10 mouse cellular contexts compared by ENCODE assay signal in the genomic region with DNA sequence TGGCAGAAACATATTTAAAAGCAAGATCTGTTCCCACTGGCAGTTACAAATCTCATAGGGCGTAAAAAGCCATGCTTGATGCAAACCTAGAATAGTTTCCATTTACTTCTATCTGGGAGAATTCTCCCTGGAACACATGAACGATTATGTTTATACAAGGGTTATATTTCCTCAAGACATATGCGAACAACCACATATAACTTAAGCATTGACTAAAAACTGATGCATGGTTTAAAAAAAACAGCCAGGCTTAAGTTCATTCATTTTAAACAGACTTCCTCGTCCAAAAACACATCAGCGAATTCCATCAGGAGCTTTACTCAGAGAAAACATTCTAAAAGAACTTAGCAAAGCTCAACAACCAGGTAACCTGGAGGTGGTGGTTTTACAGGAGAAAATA. TPM values are rescaled to one million over a fixed set of nuclear protein-coding genes. Genes with fewer than 3 reads are reported as not detected.
DNase-seq lines count a peak whose midpoint lies in the region; ATAC-seq and TF ChIP-seq lines count a peak whose summit lies in the region.
"Had no signal": no experiment of that assay in that cellular context is flagged by ENCODE, and none has a peak within 500 bp of the region (broad histone marks: within the 10 kb centered on the region; RNA-seq: fewer than 3 reads in every experiment).

No protein-coding gene starts in this region.

- no peak for ATAC-seq in heart, embryonic 12.5 days (ENCODE audit: insufficient number of reproducible peaks, low FRiP score)
- ATAC-seq in liver, embryonic 11.5 days (replicated peaks; ENCODE audit: low FRiP score), result no peak
- ATAC-seq in liver, postnatal 0 days, result no peak
- peak; percentile 7; the same call in 1 of the 2 replicates for ATAC-seq in embryonic facial prominence, embryonic 14.5 days (ENCODE audit: low read depth)
- ATAC-seq in stomach, embryonic 14.5 days (ENCODE audit: insufficient number of reproducible peaks, insufficient read depth, low FRiP score, low read depth), result no peak

- no peak overlapping the region for H3K9ac ChIP-seq in heart, embryonic 12.5 days
- H3K9ac ChIP-seq in liver, embryonic 11.5 days (ENCODE audit: low read depth, low read length), result no peak overlapping the region
- no peak overlapping the region for H3K9ac ChIP-seq in liver, postnatal 0 days (replicated peaks)
- H3K9ac ChIP-seq in embryonic facial prominence, embryonic 14.5 days (ENCODE audit: low read depth, low read length), result no peak overlapping the region
- no peak overlapping the region for H3K9ac ChIP-seq in stomach, embryonic 14.5 days (replicated peaks; ENCODE audit: low read depth, low read length)

- no peak for TF ChIP-seq EP300 in liver, postnatal 0 days (IDR thresholded peaks at IDR 0.05; ENCODE audit: low read depth)

- peaks cover 74% of the 10 kb centered on the region for H3K36me3 ChIP-seq in heart, embryonic 12.5 days
- peaks cover 29% of the 10 kb centered on the region for H3K36me3 ChIP-seq in liver, embryonic 11.5 days (ENCODE audit: control insufficient read depth, insufficient read depth, low read length)
- H3K36me3 ChIP-seq in liver, postnatal 0 days (replicated peaks; ENCODE audit: insufficient read depth, low read length), result peaks cover 22% of the 10 kb centered on the region; the same call in 1 of the 2 replicates
- peaks cover 66% of the 10 kb centered on the region for H3K36me3 ChIP-seq in embryonic facial prominence, embryonic 14.5 days (ENCODE audit: control insufficient read depth, insufficient read depth, low read length)
- peaks cover 53% of the 10 kb centered on the region for H3K36me3 ChIP-seq in stomach, embryonic 14.5 days (ENCODE audit: control insufficient read depth, insufficient read depth, low read length)

- 75% methylated on average over 5 of the region's 5 CpGs for WGBS in heart, embryonic 12.5 days
- 76% methylated on average over 5 of the region's 5 CpGs for WGBS in liver, embryonic 11.5 days
- WGBS in liver, postnatal 0 days (ENCODE audit: insufficient replicate concordance), result 68% methylated on average over 5 of the region's 5 CpGs
- WGBS in embryonic facial prominence, embryonic 14.5 days, result 36% methylated on average over 5 of the region's 5 CpGs
- WGBS in stomach, embryonic 14.5 days, result 35% methylated on average over 5 of the region's 5 CpGs

- peaks cover 49% of the 10 kb centered on the region for H3K4me1 ChIP-seq in heart, embryonic 12.5 days (replicated peaks)
- peaks cover 9% of the 10 kb centered on the region for H3K4me1 ChIP-seq in liver, embryonic 11.5 days (replicated peaks; ENCODE audit: control insufficient read depth, insufficient read depth, low read length)
- H3K4me1 ChIP-seq in liver, postnatal 0 days (ENCODE audit: insufficient read depth), result peaks cover 17% of the 10 kb centered on the region
- H3K4me1 ChIP-seq in embryonic facial prominence, embryonic 14.5 days (ENCODE audit: control insufficient read depth, insufficient read depth, low read length), result peaks cover 45% of the 10 kb centered on the region
- peaks cover 31% of the 10 kb centered on the region for H3K4me1 ChIP-seq in stomach, embryonic 14.5 days (ENCODE audit: control insufficient read depth, insufficient read depth, low read length)

- no peaks in the 10 kb centered on the region for H3K27me3 ChIP-seq in heart, embryonic 12.5 days (replicated peaks)
- H3K27me3 ChIP-seq in liver, embryonic 11.5 days (replicated peaks; ENCODE audit: control insufficient read depth, insufficient read depth, low read length), result no peaks in the 10 kb centered on the region
- H3K27me3 ChIP-seq in liver, postnatal 0 days (ENCODE audit: insufficient read depth, low read length), result no peaks in the 10 kb centered on the region
- H3K27me3 ChIP-seq in embryonic facial prominence, embryonic 14.5 days (replicated peaks; ENCODE audit: control insufficient read depth, insufficient read depth, low read length), result no peaks in the 10 kb centered on the region
- no peaks in the 10 kb centered on the region for H3K27me3 ChIP-seq in stomach, embryonic 14.5 days (ENCODE audit: control insufficient read depth, insufficient read depth, low read length)
- H3K27me3 ChIP-seq: liver, embryonic 13.5 days had no signal

- no peak for DNase-seq in heart, postnatal 4 days
- no peak for DNase-seq in liver, embryonic 11.5 days (ENCODE audit: low spot score)
- DNase-seq in liver, postnatal 0 days, result no peak
- DNase-seq in embryonic facial prominence, embryonic 14.5 days (ENCODE audit: low spot score), result peak; percentile 83
- no peak for DNase-seq in right cerebral cortex, postnatal 14 days
- DNase-seq: cerebellum, adult 18-20 months; liver, embryonic 13.5 days; thymus, postnatal 14 days had no signal

- peak overlapping the region; percentile 80 for H3K27ac ChIP-seq in heart, embryonic 12.5 days (ENCODE audit: poor library complexity, severe bottlenecking)
- H3K27ac ChIP-seq in liver, embryonic 11.5 days (ENCODE audit: low read depth, low read length), result peak overlapping the region; percentile 16; the same call in 1 of the 2 replicates
- no peak overlapping the region for H3K27ac ChIP-seq in liver, postnatal 0 days (ENCODE audit: low read depth)
- peak overlapping the region; percentile 93 for H3K27ac ChIP-seq in embryonic facial prominence, embryonic 14.5 days (replicated peaks; ENCODE audit: low read depth, low read length)
- H3K27ac ChIP-seq in stomach, embryonic 14.5 days (ENCODE audit: low read length), result peak overlapping the region; percentile 97

- no peak overlapping the region for H3K4me2 ChIP-seq in heart, embryonic 12.5 days
- no peak overlapping the region for H3K4me2 ChIP-seq in liver, embryonic 11.5 days
- H3K4me2 ChIP-seq in liver, postnatal 0 days (ENCODE audit: low read depth, low read length), result no peak overlapping the region
- H3K4me2 ChIP-seq in embryonic facial prominence, embryonic 14.5 days (ENCODE audit: low read depth, low read length), result no peak overlapping the region
- H3K4me2 ChIP-seq in stomach, embryonic 14.5 days (replicated peaks; ENCODE audit: low read depth, low read length), result no peak overlapping the region
- H3K4me2 ChIP-seq: liver, embryonic 13.5 days had no signal

- no peaks in the 10 kb centered on the region for H3K9me3 ChIP-seq in heart, embryonic 12.5 days (replicated peaks)
- no peaks in the 10 kb centered on the region for H3K9me3 ChIP-seq in liver, embryonic 11.5 days (ENCODE audit: control insufficient read depth, low read length)
- no peaks in the 10 kb centered on the region for H3K9me3 ChIP-seq in liver, postnatal 0 days (ENCODE audit: low read length)
- no peaks in the 10 kb centered on the region for H3K9me3 ChIP-seq in embryonic facial prominence, embryonic 14.5 days (ENCODE audit: control insufficient read depth, low read length)
- H3K9me3 ChIP-seq in stomach, embryonic 14.5 days (ENCODE audit: control insufficient read depth, low read depth, low read length), result no peaks in the 10 kb centered on the region
- H3K9me3 ChIP-seq: liver, embryonic 13.5 days had no signal

- no peak overlapping the region for H3K4me3 ChIP-seq in heart, embryonic 12.5 days
- H3K4me3 ChIP-seq in liver, embryonic 11.5 days (ENCODE audit: low read depth, low read length), result no peak overlapping the region
- no peak overlapping the region for H3K4me3 ChIP-seq in liver, postnatal 0 days (ENCODE audit: low read depth, low read length)
- no peak overlapping the region for H3K4me3 ChIP-seq in embryonic facial prominence, embryonic 14.5 days (ENCODE audit: low read depth, low read length)
- no peak overlapping the region for H3K4me3 ChIP-seq in stomach, embryonic 14.5 days (ENCODE audit: low read depth, low read length)
- H3K4me3 ChIP-seq: liver, embryonic 13.5 days had no signal

- TF ChIP-seq CTCF in liver, postnatal 0 days (IDR thresholded peaks at IDR 0.05; ENCODE audit: low read depth), result no peak

RNA-seq across cellular contexts. Expression of a gene that starts 49.9 kb away (rescaled TPM):
- polyA plus RNA-seq in heart, embryonic 12.5 days (2016; fragmentation: Nextera tagmentation; extraction: Ambion mirVana), result 51.8 and 55.2 TPM in 2 replicates
- 10 to 100 TPM; 44.6 to 51.4 TPM for total RNA-seq in heart, postnatal 4 days (2021)
- 15.9 and 17.2 TPM in 2 replicates for polyA plus RNA-seq in liver, embryonic 11.5 days (2014; fragmentation: Nextera tagmentation; extraction: Ambion mirVana)
- 17.5 and 19.5 TPM in 2 replicates for polyA plus RNA-seq in liver, postnatal 0 days (2015; fragmentation: Nextera tagmentation; extraction: Ambion mirVana)
- 32.5 and 48.4 TPM in 2 replicates for polyA plus RNA-seq in embryonic facial prominence, embryonic 14.5 days (2014; fragmentation: Nextera tagmentation; extraction: Ambion mirVana)
- polyA plus RNA-seq in stomach, embryonic 14.5 days (2014; fragmentation: Nextera tagmentation; extraction: Ambion mirVana), result 36.7 and 47.2 TPM in 2 replicates
